14 mouse cellular contexts compared by ENCODE assay signal in genomic region chr4:31819521-31820259, GRCm38 (mm10).
A peak's percentile ranks its signal among the peaks of the same experiment; 100 is the strongest.
DNase-seq lines count a peak whose midpoint lies in the region; TF ChIP-seq lines count a peak whose summit lies in the region.
"Had no signal": no experiment of that assay in that cellular context is flagged by ENCODE, and none has a peak within 500 bp of the region (broad histone marks: within the 10 kb centered on the region; RNA-seq: fewer than 3 reads in every experiment).

No protein-coding gene starts in this region.

- peak in 1 of 2 experiments; percentile 3 for DNase-seq in layer of hippocampus, adult 2 months (ENCODE audit: low spot score in 2 of 2)
- no peak for DNase-seq in layer of hippocampus, postnatal 36 days
- DNase-seq in 3T3-L1 (ENCODE audit: low read depth, low spot score) (peak; percentile 81), NIH3T3 (ENCODE audit: low read depth) (peak; percentile 83)
- DNase-seq in retina, embryonic 14.5 days (ENCODE audit: low spot score): peak; percentile 64
- no peak for DNase-seq in thymus, postnatal 4 days
- DNase-seq in heart, postnatal 25 days (ENCODE audit: low spot score): no peak
- DNase-seq: cerebellum, postnatal 36 days; heart, adult 18-20 months; kidney, postnatal 10 days; thymus, postnatal 25 days had no signal

- no peak overlapping the region for H3K27ac ChIP-seq in layer of hippocampus, adult 2 months
- H3K27ac ChIP-seq: forebrain, embryonic 12.5 days; midbrain, embryonic 10.5 days; neural tube, embryonic 13.5 days had no signal

- TF ChIP-seq CTCF in layer of hippocampus, adult 2 months (conservative IDR thresholded peaks at IDR 0.05): 0 out of 2 replicates have a peak, but pooled peaks have one; percentile 18

- no peak overlapping the region; the same call in 1 of the 2 replicates for H3K4me3 ChIP-seq in layer of hippocampus, adult 2 months
- H3K4me3 ChIP-seq: forebrain, embryonic 12.5 days; midbrain, embryonic 10.5 days; neural tube, embryonic 13.5 days had no signal

- intact Hi-C loops in heart, postnatal 25 days (cut with DNase I): no loop called here

Comparison
In these comparisons a context has a peak if more than half of its experiments do, and no peak if none do; other contexts are left out.
1. DNase-seq: peak in 3T3-L1 (single experiment), NIH3T3 (single experiment) and retina, embryonic 14.5 days (single experiment); none in layer of hippocampus, postnatal 36 days (0 of 2), thymus, postnatal 4 days (single experiment) and heart, postnatal 25 days (single experiment).